In the genomic region with DNA sequence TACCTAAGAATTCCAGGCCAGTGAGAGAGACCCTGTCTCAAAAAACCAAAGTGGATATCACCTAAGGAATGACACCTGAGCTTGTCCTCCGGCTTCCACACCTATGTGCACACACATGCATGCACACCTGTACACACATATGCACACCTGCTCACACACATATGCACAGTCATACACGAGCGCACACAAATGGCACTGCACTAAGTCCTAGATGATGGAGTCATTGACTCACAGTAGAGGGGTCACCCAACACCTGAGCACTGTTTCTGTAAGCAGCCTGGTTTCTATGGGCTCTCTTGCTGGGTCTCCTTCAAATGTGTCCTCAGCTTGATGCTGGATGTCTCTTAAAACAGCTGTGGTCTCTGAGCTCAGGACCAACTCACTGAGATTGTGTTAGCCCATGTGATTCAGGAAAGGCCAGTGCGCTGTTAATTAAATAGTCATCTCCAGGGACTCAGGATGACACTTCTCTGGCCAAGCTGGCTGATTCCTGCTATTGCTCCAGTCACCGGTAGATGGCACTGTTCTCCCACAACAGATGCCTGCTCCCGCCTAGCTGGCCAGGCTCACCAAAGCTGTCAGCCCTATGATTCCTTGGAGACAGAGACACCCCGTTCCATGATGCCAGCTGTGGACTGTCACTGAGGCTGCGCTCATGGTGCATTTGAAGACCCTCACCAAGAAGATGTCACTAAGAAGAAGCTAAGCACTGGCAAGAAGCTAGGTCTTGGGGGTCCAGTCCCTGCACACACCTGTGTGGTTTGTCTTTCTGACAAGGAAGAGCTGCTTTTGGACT, we compare ENCODE assay signal across 8 mouse cellular contexts.
A peak's percentile ranks its signal among the peaks of the same experiment; 100 is the strongest.
DNase-seq lines count a peak whose midpoint lies in the region; ATAC-seq and TF ChIP-seq lines count a peak whose summit lies in the region.

No protein-coding gene starts in this region.

- H3K9me3 ChIP-seq in embryonic facial prominence, embryonic 15.5 days (replicated peaks) = no peaks in the 10 kb centered on the region
- H3K9me3 ChIP-seq in heart, embryonic 11.5 days (replicated peaks; ENCODE audit: control insufficient read depth, low read length) = no peaks in the 10 kb centered on the region
- no peaks in the 10 kb centered on the region for H3K9me3 ChIP-seq in kidney, embryonic 15.5 days (replicated peaks)

- 22% methylated on average over 8 of the region's 8 CpGs for WGBS in bone marrow, adult 2 months
- 22% methylated on average over 8 of the region's 8 CpGs for WGBS in embryonic facial prominence, embryonic 15.5 days
- 20% methylated on average over 8 of the region's 8 CpGs for WGBS in heart, embryonic 11.5 days (ENCODE audit: insufficient replicate concordance)
- 24% methylated on average over 8 of the region's 8 CpGs for whole genome bisulfite sequencing in kidney, embryonic 15.5 days

- TF ChIP-seq POLR2A in bone marrow, adult 2 months (IDR thresholded peaks at IDR 0.05; ENCODE audit: borderline replicate concordance, control insufficient read depth, low read depth, low read length) = no peak
- no peak for TF ChIP-seq POLR2A in myocyte (IDR thresholded peaks at IDR 0.05; ENCODE audit: insufficient read length, low read depth)

- peak; percentile 97 for TF ChIP-seq CTCF in bone marrow, adult 2 months (IDR thresholded peaks at IDR 0.05; ENCODE audit: control insufficient read depth, insufficient read depth, low read length)

- peak overlapping the region; percentile 25 for H3K4me3 ChIP-seq in bone marrow, adult 2 months (replicated peaks; ENCODE audit: control insufficient read depth, low read depth, low read length)
- peak overlapping the region; percentile 15 for H3K4me3 ChIP-seq in embryonic facial prominence, embryonic 15.5 days (replicated peaks)
- peak overlapping the region; percentile 11; the same call in 1 of the 2 replicates for H3K4me3 ChIP-seq in heart, embryonic 11.5 days (ENCODE audit: low read depth, low read length)
- peak overlapping the region; percentile 13 for H3K4me3 ChIP-seq in kidney, embryonic 15.5 days (replicated peaks)
- H3K4me3 ChIP-seq in myocyte = no peak overlapping the region

- DNase-seq in A20 (ENCODE audit: low read depth, low spot score) = peak; percentile 78
- peak; percentile 75 for DNase-seq in liver
- peak; percentile 56 to 78 for DNase-seq in spleen, postnatal 4 days (ENCODE audit: low spot score in 2 of 2)

- peak overlapping the region; percentile 37 for H3K4me2 ChIP-seq in embryonic facial prominence, embryonic 15.5 days (replicated peaks)
- peak overlapping the region; percentile 58 for H3K4me2 ChIP-seq in heart, embryonic 11.5 days
- peak overlapping the region; percentile 53 for H3K4me2 ChIP-seq in kidney, embryonic 15.5 days
- H3K4me2 ChIP-seq in myocyte (ENCODE audit: low read depth) = peak overlapping the region; percentile 36

- H3K9ac ChIP-seq in embryonic facial prominence, embryonic 15.5 days = no peak overlapping the region
- H3K9ac ChIP-seq in heart, embryonic 11.5 days (ENCODE audit: low read depth, low read length) = no peak overlapping the region; the same call in 1 of the 2 replicates
- H3K9ac ChIP-seq in kidney, embryonic 15.5 days = no peak overlapping the region

- no peak overlapping the region for H3ac ChIP-seq in myocyte (ENCODE audit: control insufficient read depth, insufficient read length)

- ATAC-seq in embryonic facial prominence, embryonic 15.5 days (ENCODE audit: insufficient number of reproducible peaks, low FRiP score, low TSS enrichment, low read depth) = peak; percentile 53; the same call in 1 of the 2 replicates
- ATAC-seq in heart, embryonic 11.5 days (replicated peaks; ENCODE audit: insufficient number of reproducible peaks, low FRiP score, low TSS enrichment) = 0 out of 2 replicates have a peak, but pooled peaks have one; percentile 42
- peak; percentile 88 for ATAC-seq in kidney, embryonic 15.5 days (replicated peaks; ENCODE audit: low FRiP score)

- no peaks in the 10 kb centered on the region for H3K79me2 ChIP-seq in myocyte (ENCODE audit: control insufficient read depth, insufficient read depth)

- H3K4me1 ChIP-seq in bone marrow, adult 2 months (ENCODE audit: control insufficient read depth, insufficient read depth, low read length) = no peaks in the 10 kb centered on the region
- H3K4me1 ChIP-seq in embryonic facial prominence, embryonic 15.5 days = peaks cover 8% of the 10 kb centered on the region
- peaks cover 9% of the 10 kb centered on the region for H3K4me1 ChIP-seq in heart, embryonic 11.5 days (ENCODE audit: control insufficient read depth, insufficient read depth, low read length)
- H3K4me1 ChIP-seq in kidney, embryonic 15.5 days = peaks cover 6% of the 10 kb centered on the region

- no peak overlapping the region for H3K27ac ChIP-seq in bone marrow, adult 2 months (ENCODE audit: control insufficient read depth, insufficient read depth, low read depth, low read length, poor library complexity)
- H3K27ac ChIP-seq in embryonic facial prominence, embryonic 15.5 days (replicated peaks) = no peak overlapping the region
- no peak overlapping the region for H3K27ac ChIP-seq in heart, embryonic 11.5 days (ENCODE audit: low read depth, low read length)
- H3K27ac ChIP-seq in kidney, embryonic 15.5 days = no peak overlapping the region

- H3K36me3 ChIP-seq in embryonic facial prominence, embryonic 15.5 days = no peaks in the 10 kb centered on the region
- H3K36me3 ChIP-seq in heart, embryonic 11.5 days (ENCODE audit: control insufficient read depth, insufficient read depth, low read length) = no peaks in the 10 kb centered on the region
- no peaks in the 10 kb centered on the region for H3K36me3 ChIP-seq in kidney, embryonic 15.5 days
- H3K36me3 ChIP-seq in myocyte (ENCODE audit: control insufficient read depth, insufficient read depth) = no peaks in the 10 kb centered on the region

- H3K27me3 ChIP-seq in embryonic facial prominence, embryonic 15.5 days = no peaks in the 10 kb centered on the region
- no peaks in the 10 kb centered on the region for H3K27me3 ChIP-seq in heart, embryonic 11.5 days (ENCODE audit: control insufficient read depth, insufficient read depth, low read length)
- no peaks in the 10 kb centered on the region for H3K27me3 ChIP-seq in kidney, embryonic 15.5 days
- peaks cover 11% of the 10 kb centered on the region for H3K27me3 ChIP-seq in myocyte (ENCODE audit: control insufficient read depth, insufficient read depth, insufficient read length)

TF ChIP-seq in myocyte, 11 proteins besides CTCF, POLR2A, EP300 and RAD21:
- no peak for TF ChIP-seq USF1 (IDR thresholded peaks at IDR 0.05; ENCODE audit: low read depth)
- no peak for TF ChIP-seq TCF3 (IDR thresholded peaks at IDR 0.05; ENCODE audit: insufficient read length, low read depth)
- TF ChIP-seq TCF12 (IDR thresholded peaks at IDR 0.05; ENCODE audit: insufficient read depth, poor library complexity, severe bottlenecking) = no peak
- TF ChIP-seq MYOD1 (IDR thresholded peaks at IDR 0.05; ENCODE audit: control insufficient read depth in 1 of 3, insufficient read length in 2 of 3, low read depth in 2 of 3) = no peak
- no peak for TF ChIP-seq MYOG (IDR thresholded peaks at IDR 0.05; ENCODE audit: control insufficient read depth in 1 of 3, insufficient read depth in 1 of 3, insufficient read length in 2 of 3, low read depth in 2 of 3)
- no peak for TF ChIP-seq CEBPB (IDR thresholded peaks at IDR 0.05; ENCODE audit: insufficient read depth, poor library complexity, severe bottlenecking)
- TF ChIP-seq E2F4 (IDR thresholded peaks at IDR 0.05; ENCODE audit: insufficient read depth) = no peak
- TF ChIP-seq SRF (IDR thresholded peaks at IDR 0.05; ENCODE audit: control insufficient read depth, insufficient read length, low read depth) = no peak
- no peak for TF ChIP-seq MAX (IDR thresholded peaks at IDR 0.05; ENCODE audit: low read depth)
- no peak for TF ChIP-seq POLR2AphosphoS2 (IDR thresholded peaks at IDR 0.05; ENCODE audit: insufficient read length, low read depth)
- TF ChIP-seq REST (IDR thresholded peaks at IDR 0.05; ENCODE audit: insufficient read depth, insufficient read length) = no peak
